Mouse (Mus musculus) limb, embryonic 11.5 days (tissue): ENCODE measurements around the gene Rxfp2. TPM values are rescaled to one million over a fixed set of nuclear protein-coding genes. Genes with fewer than 3 reads are reported as not detected.

Source experiments
- ATAC-seq: fragments of 200-750 bp; cut with Nextera tagmentation; 2 replicates; pipeline ENCODE4 v1.8.0; 2017; ENCODE audit warnings: low read depth; ENCODE audit not compliant: insufficient number of reproducible peaks, low FRiP score, low TSS enrichment
- DNase-seq: peaks from one replicate; pipeline ENCODE4 v3.0.0-alpha.2; 2015; ENCODE audit warnings: low spot score
- H3K27ac ChIP-seq: fragments of 300-500 bp; sonication (generic); replicated peaks from 2 replicates; pipeline ENCODE4 v1.5.1; 2014; ENCODE audit warnings: low read depth, mild to moderate bottlenecking, low read length
- H3K27me3 ChIP-seq: fragments of 300-500 bp; sonication (generic); 2 replicates; pipeline ENCODE4 v1.6.1; 2014; ENCODE audit warnings: mild to moderate bottlenecking, low read length, mixed read lengths; ENCODE audit not compliant: control insufficient read depth, insufficient read depth
- H3K36me3 ChIP-seq: fragments of 300-500 bp; sonication (generic); 2 replicates; pipeline ENCODE4 v1.6.1; 2014; ENCODE audit warnings: mild to moderate bottlenecking, low read length, moderate library complexity, mixed read lengths; ENCODE audit not compliant: control insufficient read depth, insufficient read depth
- H3K4me1 ChIP-seq: fragments of 300-500 bp; sonication (generic); 2 replicates; pipeline ENCODE4 v1.6.1; 2014; ENCODE audit warnings: low read length, mixed read lengths; ENCODE audit not compliant: control insufficient read depth, insufficient read depth
- H3K4me2 ChIP-seq: fragments of 300-500 bp; sonication (generic); 2 replicates; pipeline ENCODE4 v1.6.1; 2014; ENCODE audit warnings: low read depth, mild to moderate bottlenecking, moderate library complexity; ENCODE audit not compliant: severe bottlenecking
- H3K4me3 ChIP-seq: fragments of 300-500 bp; sonication (generic); 2 replicates; pipeline ENCODE4 v1.5.1; 2014; ENCODE audit warnings: low read depth, low read length
- H3K9ac ChIP-seq: fragments of 300-500 bp; sonication (generic); 2 replicates; pipeline ENCODE4 v1.6.1; 2014; ENCODE audit warnings: mild to moderate bottlenecking, low read length
- H3K9me3 ChIP-seq: fragments of 300-500 bp; sonication (generic); 2 replicates; pipeline ENCODE4 v1.6.1; 2016; ENCODE audit warnings: low read length; ENCODE audit not compliant: control insufficient read depth
- WGBS: fragments of 180-500 bp; shearing (Covaris S2); extraction: QIAGEN DNeasy Blood & Tissue Kit; methylation state at CpG from one replicate; pipeline ENCODE4 v1.1.7; 2014; 5-methylcytosine and 5-hydroxymethylcytosine counted together
- polyA plus RNA-seq: library from polyadenylated mRNA; unstranded; fragments of >200 nt; fragmentation: Nextera tagmentation; extraction: Ambion mirVana; gene quantifications from 2 replicates; pipeline ENCODE4 v1.2.1, GENCODE M21; 2014

The Rxfp2 gene
- polyA plus RNA-seq, 1 experiment from 2014 or later: 1.8 TPM

- Histone ChIP-seq H3K4me1 (no peaks in the 10 kb centered on the region), H3K4me3 (no peak overlapping the region), H3K9ac (no peak overlapping the region), H3K4me2 (no peak overlapping the region), H3K27ac (no peak overlapping the region), H3K36me3 (no peaks in the 10 kb centered on the region), H3K9me3 (no peaks in the 10 kb centered on the region), H3K27me3 (no peaks in the 10 kb centered on the region)
- ATAC-seq (no peak), DNase-seq (no peak)
- WGBS: 91% methylated on average over 15 of the region's 15 CpGs
Measured at GRCm38 (mm10) chr5:150025326-150025725, 6.9 kb downstream of the Rxfp2 start.

- H3K9ac ChIP-seq: no peak overlapping the region
- 88% methylated on average over 12 of the region's 12 CpGs for WGBS
- no peaks in the 10 kb centered on the region for H3K9me3 ChIP-seq
- H3K4me2 ChIP-seq: no peak overlapping the region
- H3K4me1 ChIP-seq: no peaks in the 10 kb centered on the region
- no peaks in the 10 kb centered on the region for H3K27me3 ChIP-seq
- H3K27ac ChIP-seq: no peak overlapping the region
- DNase-seq (no peak), ATAC-seq (no peak)
- H3K4me3 ChIP-seq: no peak overlapping the region
- H3K36me3 ChIP-seq: no peaks in the 10 kb centered on the region
Measured at GRCm38 (mm10) chr5:150026509-150027087, 8.1 kb downstream of the Rxfp2 start.

GRCm38 (mm10) chr5:150031201-150031600 lies 12.7 kb downstream of the Rxfp2 start:
- no peaks in the 10 kb centered on the region for H3K9me3 ChIP-seq
- ATAC-seq (no peak), DNase-seq (no peak)
- WGBS: 51% methylated on average over 6 of the region's 6 CpGs
- H3K4me1 ChIP-seq: 0 out of 2 replicates have a peak, but pooled peaks cover 4% of the 10 kb centered on the region
- H3K4me3 ChIP-seq: no peak overlapping the region
- no peaks in the 10 kb centered on the region for H3K27me3 ChIP-seq
- H3K36me3 ChIP-seq: no peaks in the 10 kb centered on the region
- H3K9ac ChIP-seq: no peak overlapping the region
- no peak overlapping the region for H3K27ac ChIP-seq
- H3K4me2 ChIP-seq: no peak overlapping the region

GRCm38 (mm10) chr5:150031634-150032033 lies 13.2 kb downstream of the Rxfp2 start:
- 86% methylated on average over 3 of the region's 3 CpGs for WGBS

GRCm38 (mm10) chr5:150032075-150032492 lies 13.6 kb downstream of the Rxfp2 start:
- no peaks in the 10 kb centered on the region for H3K27me3 ChIP-seq
- H3K9me3 ChIP-seq: no peaks in the 10 kb centered on the region
- no peak overlapping the region for H3K27ac ChIP-seq
- 51% methylated on average over 3 of the region's 3 CpGs for WGBS
- no peak overlapping the region for H3K4me2 ChIP-seq
- H3K4me3 ChIP-seq: no peak overlapping the region
- ATAC-seq (no peak), DNase-seq (no peak)
- no peak overlapping the region for H3K9ac ChIP-seq
- no peaks in the 10 kb centered on the region for H3K36me3 ChIP-seq
- H3K4me1 ChIP-seq: 0 out of 2 replicates have a peak, but pooled peaks cover 4% of the 10 kb centered on the region

More at GRCm38 (mm10) chr5:150031634-150032033, 13.2 kb downstream of the Rxfp2 start:
- Histone ChIP-seq H3K4me3 (no peak overlapping the region), H3K4me1 (0 out of 2 replicates have a peak, but pooled peaks cover 4% of the 10 kb centered on the region), H3K27me3 (no peaks in the 10 kb centered on the region), H3K27ac (no peak overlapping the region), H3K4me2 (no peak overlapping the region), H3K9ac (no peak overlapping the region), H3K9me3 (no peaks in the 10 kb centered on the region), H3K36me3 (no peaks in the 10 kb centered on the region)
- DNase-seq: no peak
- ATAC-seq: no peak

GRCm38 (mm10) chr5:150036286-150036685 lies 17.8 kb downstream of the Rxfp2 start:
- Histone ChIP-seq H3K4me2 (no peak overlapping the region), H3K36me3 (no peaks in the 10 kb centered on the region), H3K4me1 (0 out of 2 replicates have a peak, but pooled peaks cover 4% of the 10 kb centered on the region), H3K27ac (no peak overlapping the region), H3K9ac (no peak overlapping the region), H3K27me3 (no peaks in the 10 kb centered on the region), H3K9me3 (no peaks in the 10 kb centered on the region), H3K4me3 (no peak overlapping the region)
- DNase-seq (no peak), ATAC-seq (no peak)
- 86% methylated on average over 8 of the region's 8 CpGs for WGBS

- Histone ChIP-seq H3K27ac (no peak overlapping the region), H3K4me2 (no peak overlapping the region), H3K9ac (no peak overlapping the region), H3K27me3 (no peaks in the 10 kb centered on the region), H3K4me1 (0 out of 2 replicates have a peak, but pooled peaks cover 2% of the 10 kb centered on the region), H3K36me3 (no peaks in the 10 kb centered on the region), H3K4me3 (no peak overlapping the region), H3K9me3 (no peaks in the 10 kb centered on the region)
- no peak for ATAC-seq
- DNase-seq: no peak
- WGBS: 77% methylated on average over 4 of the region's 4 CpGs
Measured at GRCm38 (mm10) chr5:150036918-150037317, 18.4 kb downstream of the Rxfp2 start.

- 67% methylated on average over 2 of the region's 2 CpGs for WGBS
- no peak for ATAC-seq
- Histone ChIP-seq H3K36me3 (no peaks in the 10 kb centered on the region), H3K4me3 (no peak overlapping the region), H3K27me3 (no peaks in the 10 kb centered on the region), H3K4me1 (peaks cover 2% of the 10 kb centered on the region; the same call in 1 of the 2 replicates), H3K27ac (no peak overlapping the region), H3K4me2 (no peak overlapping the region), H3K9ac (no peak overlapping the region), H3K9me3 (no peaks in the 10 kb centered on the region)
- no peak for DNase-seq
Measured at GRCm38 (mm10) chr5:150044533-150044932, 26.1 kb downstream of the Rxfp2 start.

- WGBS: 70% methylated on average over 15 of the region's 15 CpGs
- H3K27ac ChIP-seq: no peak overlapping the region
Measured at GRCm38 (mm10) chr5:150046438-150046837, 28.0 kb downstream of the Rxfp2 start.

More at GRCm38 (mm10) chr5:150046438-150046837, 28.0 kb downstream of the Rxfp2 start:
- Histone ChIP-seq H3K4me1 (peaks cover 2% of the 10 kb centered on the region; the same call in 1 of the 2 replicates), H3K4me3 (no peak overlapping the region), H3K9me3 (no peaks in the 10 kb centered on the region), H3K27me3 (no peaks in the 10 kb centered on the region), H3K36me3 (no peaks in the 10 kb centered on the region), H3K4me2 (no peak overlapping the region), H3K9ac (no peak overlapping the region)
- ATAC-seq (no peak), DNase-seq (no peak)
